Mouse (Mus musculus) lung, postnatal 10 days (tissue): Measurements from ENCODE around the gene Csf1.

Source experiments
- DNase-seq: peaks from one replicate; pipeline ENCODE4 v3.0.0; 2021

Gene Csf1

DNA sequence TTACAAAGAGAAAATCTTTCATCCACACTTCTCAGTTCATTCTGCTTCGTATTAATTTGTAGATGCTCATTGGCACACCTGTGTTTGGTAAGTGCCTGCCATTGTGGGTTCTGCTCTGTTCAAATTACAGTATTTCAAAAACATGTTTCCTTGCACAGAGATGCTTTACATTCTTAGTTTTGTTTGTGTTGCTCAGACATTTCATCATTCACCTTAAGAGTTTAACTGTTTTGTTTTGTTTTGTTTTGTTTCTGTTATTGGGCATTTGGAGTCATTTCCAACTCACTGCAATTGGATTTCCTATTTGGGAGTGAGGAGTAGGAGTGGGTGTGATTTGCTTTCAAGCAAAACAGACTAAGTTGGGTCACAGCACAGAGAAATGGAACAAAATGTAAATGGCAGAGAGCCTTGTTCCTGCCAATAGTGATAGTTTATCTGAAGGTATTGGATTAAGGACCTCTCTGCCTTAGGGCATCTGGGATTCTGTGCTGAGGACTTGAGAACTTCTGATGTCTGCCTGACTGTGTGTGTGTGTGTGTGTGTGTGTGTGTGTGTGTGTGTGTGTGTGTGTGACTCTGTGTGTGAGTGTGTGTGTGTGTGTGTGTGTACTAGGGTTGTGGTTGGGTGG lies 58.4 kb downstream of the Csf1 start:
- no peak for DNase-seq

GRCm38 (mm10) chr3:107700625-107701024 lies 59.6 kb downstream of the Csf1 start:
- DNase-seq = no peak

DNA sequence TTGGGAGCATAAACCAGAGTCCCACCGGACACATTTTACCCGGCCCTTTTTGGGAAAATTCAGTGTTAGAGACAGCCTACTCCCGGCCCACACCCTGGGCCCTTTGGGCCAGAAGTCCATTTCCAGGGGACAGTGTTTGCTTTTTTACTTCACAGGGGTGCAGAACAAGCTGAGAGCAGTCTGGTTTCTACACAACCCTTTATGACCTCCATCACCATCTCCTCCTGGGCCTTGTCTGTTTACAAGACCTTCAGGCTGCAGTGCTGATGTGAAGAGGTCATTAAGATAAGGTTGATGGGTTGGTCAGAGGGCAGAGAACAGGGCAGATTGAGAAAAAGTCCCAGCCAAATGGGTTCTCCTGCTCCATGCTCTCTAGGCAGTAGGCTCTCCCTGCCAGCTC lies 63.4 kb downstream of the Csf1 start:
- no peak for DNase-seq

DNA sequence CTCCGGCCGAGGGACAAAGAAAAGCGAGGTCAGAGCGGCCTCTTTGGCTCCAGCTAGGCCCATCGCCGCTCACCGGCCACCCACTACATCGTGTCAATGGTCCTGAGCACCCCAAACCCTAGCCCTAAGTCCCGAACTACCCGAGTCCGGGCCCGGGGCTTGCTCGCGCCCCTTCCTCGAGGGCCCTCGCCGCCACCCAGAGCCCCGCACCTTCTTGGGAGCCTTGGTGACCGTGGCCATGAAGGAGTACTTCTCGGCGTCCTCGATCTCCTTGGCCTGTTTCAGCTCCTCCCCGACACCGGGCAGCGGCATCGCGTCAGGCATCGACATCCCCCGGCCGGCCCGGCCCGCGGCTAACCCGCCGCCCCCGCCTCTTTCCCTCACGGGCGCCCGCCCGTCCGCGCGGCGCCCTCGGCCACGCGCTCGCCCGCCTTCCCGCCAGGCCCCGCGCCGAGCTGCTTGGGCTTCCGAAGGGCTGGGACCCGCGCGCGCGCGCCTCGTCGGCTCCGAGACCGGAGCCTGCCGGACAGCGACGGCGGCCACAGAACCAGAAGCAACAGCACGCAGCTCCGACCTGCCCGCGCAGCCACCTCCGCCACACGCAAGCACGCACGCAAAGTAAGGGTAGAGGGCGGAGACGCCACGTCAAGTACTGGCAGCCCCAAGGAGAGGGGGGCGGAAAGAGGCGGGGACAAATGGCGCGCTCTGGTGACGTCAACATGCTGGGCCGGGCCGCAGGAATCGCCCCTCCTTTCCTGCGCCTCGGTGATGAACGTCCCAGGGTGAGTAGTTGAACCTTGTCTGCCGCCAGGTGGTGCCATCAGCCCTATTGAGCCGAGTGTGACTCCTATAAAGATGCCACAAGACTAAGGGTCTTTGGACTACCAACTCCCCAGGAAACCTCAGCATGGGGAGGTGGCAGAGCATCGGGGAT lies 64.1 kb downstream of the Csf1 start, which contains the start of gene Ahcyl1:
Ahcyl1 (minus strand) TSS at position 613 of the 934 bp plus-strand sequence.
- DNase-seq = peak; percentile 99

DNA sequence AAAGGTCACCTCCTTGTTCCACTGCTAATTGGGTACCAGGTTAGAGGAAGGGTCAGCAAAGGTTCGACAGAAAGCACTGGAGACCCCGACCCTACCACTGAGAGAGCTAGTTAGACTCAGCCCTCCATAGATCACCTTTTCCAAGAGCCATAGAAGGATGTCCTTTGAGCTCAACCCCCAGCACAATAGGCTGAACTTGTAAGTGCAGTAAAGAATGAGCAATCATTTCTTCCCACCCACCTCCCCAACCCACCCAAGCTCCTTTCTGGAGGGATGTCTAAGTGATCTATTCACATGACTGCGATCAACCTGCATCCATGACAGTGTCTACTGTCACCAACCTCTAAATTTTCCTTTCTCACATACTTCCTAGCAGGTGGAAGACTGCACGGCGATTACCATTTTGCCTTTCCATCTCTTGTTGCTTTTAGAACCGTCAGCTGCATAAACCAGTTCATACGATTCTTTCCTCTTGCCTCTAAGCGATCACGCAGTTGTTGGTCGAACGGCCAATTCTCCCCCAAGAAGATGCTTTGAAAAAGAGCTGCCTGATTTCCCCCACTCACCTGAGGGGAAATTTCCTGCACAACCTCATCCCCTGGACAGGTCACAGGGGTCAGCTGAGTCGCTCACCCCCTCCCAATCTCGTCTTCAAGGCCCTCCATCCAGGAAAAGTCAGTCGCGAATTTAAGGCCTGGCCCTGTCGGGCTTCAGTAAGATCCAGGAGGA lies 64.9 kb downstream of the Csf1 start:
- no peak for DNase-seq

DNA sequence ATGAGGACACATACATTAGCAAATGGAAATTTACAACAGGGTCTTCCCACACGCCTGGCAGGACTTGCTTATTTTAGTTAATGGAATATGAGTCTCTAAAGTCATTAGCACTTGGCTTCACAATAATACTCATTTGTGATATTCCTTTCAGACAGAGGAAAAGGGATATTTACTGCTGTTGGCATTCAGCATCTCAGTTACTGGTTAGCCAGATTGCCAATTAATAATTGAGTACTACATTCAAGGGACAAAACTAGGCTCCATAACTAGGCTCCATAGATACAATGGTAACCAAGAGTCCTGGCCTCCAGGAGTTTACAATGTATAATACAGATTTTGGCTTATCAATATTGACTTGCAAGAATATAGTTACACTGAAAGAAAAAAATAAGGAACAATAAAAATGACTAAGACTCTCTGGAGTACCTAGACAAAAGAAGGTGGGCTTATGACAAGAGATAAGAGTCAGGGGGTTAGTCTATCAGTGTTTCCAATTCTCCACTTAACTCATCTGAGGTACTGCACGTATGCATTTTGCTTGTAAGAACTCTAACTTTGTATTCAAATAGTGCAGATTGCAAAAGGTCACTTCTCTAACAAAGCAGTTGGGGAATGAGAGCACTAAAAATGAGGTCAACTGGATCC lies 65.9 kb downstream of the Csf1 start:
- no peak for DNase-seq
